Comparison of ENCODE assay signal across 11 mouse cellular contexts in the genomic region with DNA sequence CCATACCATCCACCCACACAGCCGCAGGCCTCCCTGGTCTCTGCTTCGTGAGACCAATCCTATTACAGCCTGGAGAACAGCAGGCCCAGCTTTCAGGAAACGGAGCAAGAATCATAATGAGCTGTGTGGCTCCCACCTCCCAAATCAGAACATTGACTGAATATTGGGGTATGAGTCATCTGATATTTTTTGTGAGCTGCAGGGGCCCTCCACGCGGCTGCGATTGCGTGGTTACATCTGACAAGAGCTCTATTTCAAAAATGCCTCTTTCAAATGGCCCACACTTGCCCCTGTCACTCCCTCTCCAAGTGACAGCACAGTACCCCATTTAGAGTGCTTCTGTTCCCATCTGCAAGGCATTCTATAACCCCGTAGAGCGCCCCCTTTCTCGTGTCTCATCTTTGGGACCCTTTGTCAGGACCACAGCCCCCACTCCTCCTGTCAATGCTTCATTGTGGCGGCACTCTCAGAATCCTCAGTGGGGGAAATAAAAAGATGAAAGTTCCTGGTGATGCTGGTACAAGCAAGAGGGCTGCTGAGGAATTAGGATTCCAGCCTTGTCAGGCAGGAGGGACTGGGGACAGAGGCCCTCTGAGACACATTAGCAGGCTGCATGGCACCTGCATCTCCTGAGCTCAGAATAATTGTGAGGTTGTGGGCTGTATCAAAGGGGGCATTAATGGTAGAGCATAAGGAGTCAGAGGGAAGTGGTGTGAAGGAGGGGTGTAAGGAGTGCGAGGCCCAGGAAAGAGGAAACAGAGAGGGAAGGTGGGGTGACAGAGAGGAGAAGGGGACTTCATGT.
DNase-seq lines count a peak whose midpoint lies in the region; ATAC-seq lines count a peak whose summit lies in the region.
"Had no signal": no experiment of that assay in that cellular context is flagged by ENCODE, and none has a peak within 500 bp of the region (broad histone marks: within the 10 kb centered on the region; RNA-seq: fewer than 3 reads in every experiment).

No protein-coding gene starts in this region.

- 80% methylated on average over 12 of the region's 12 CpGs for WGBS in hindbrain, embryonic 11.5 days
- WGBS in hindbrain, embryonic 10.5 days: 77% methylated on average over 12 of the region's 12 CpGs
- 56% methylated on average over 12 of the region's 12 CpGs for WGBS in hindbrain, embryonic 15.5 days
- 80% methylated on average over 12 of the region's 12 CpGs for WGBS in liver, embryonic 11.5 days

- no peaks in the 10 kb centered on the region for H3K36me3 ChIP-seq in hindbrain, embryonic 11.5 days (ENCODE audit: control insufficient read depth, insufficient read depth, low read length)
- H3K36me3 ChIP-seq in hindbrain, embryonic 10.5 days: no peaks in the 10 kb centered on the region
- H3K36me3 ChIP-seq in hindbrain, embryonic 15.5 days: peaks cover 15% of the 10 kb centered on the region
- no peaks in the 10 kb centered on the region for H3K36me3 ChIP-seq in liver, embryonic 11.5 days (ENCODE audit: control insufficient read depth, insufficient read depth, low read length)
- H3K36me3 ChIP-seq: limb, embryonic 13.5 days had no signal

- H3K4me3 ChIP-seq in hindbrain, embryonic 11.5 days (ENCODE audit: low read depth, low read length): no peak overlapping the region
- no peak overlapping the region for H3K4me3 ChIP-seq in hindbrain, embryonic 10.5 days
- no peak overlapping the region for H3K4me3 ChIP-seq in hindbrain, embryonic 15.5 days
- H3K4me3 ChIP-seq in liver, embryonic 11.5 days (ENCODE audit: low read depth, low read length): no peak overlapping the region
- H3K4me3 ChIP-seq: limb, embryonic 13.5 days had no signal

- no peak overlapping the region for H3K9ac ChIP-seq in hindbrain, embryonic 11.5 days (ENCODE audit: low read depth, low read length)
- H3K9ac ChIP-seq in hindbrain, embryonic 15.5 days: no peak overlapping the region
- H3K9ac ChIP-seq in liver, embryonic 11.5 days (ENCODE audit: low read depth, low read length): no peak overlapping the region
- H3K9ac ChIP-seq: limb, embryonic 13.5 days had no signal

- no peak for DNase-seq in hindbrain, embryonic 11.5 days (ENCODE audit: low spot score)
- no peak for DNase-seq in hindbrain, embryonic 10.5 days (ENCODE audit: low spot score)
- DNase-seq in left cerebral cortex, postnatal 36 days (ENCODE audit: low spot score in 2 of 2): peak; percentile 21 to 32
- DNase-seq in right cerebral cortex, postnatal 14 days: peak; percentile 37
- no peak for DNase-seq in urinary bladder, postnatal 36 days (ENCODE audit: low spot score in 2 of 2)
- DNase-seq in liver, embryonic 11.5 days (ENCODE audit: low spot score): no peak
- no peak for DNase-seq in Muller cell, postnatal 12 days (ENCODE audit: inconsistent ontology term)
- DNase-seq: kidney, adult 2 months had no signal

- no peak overlapping the region for H3K4me2 ChIP-seq in hindbrain, embryonic 11.5 days (replicated peaks; ENCODE audit: low read depth, low read length)
- H3K4me2 ChIP-seq in hindbrain, embryonic 15.5 days: no peak overlapping the region
- H3K4me2 ChIP-seq in liver, embryonic 11.5 days: no peak overlapping the region
- H3K4me2 ChIP-seq: limb, embryonic 13.5 days had no signal

- H3K27me3 ChIP-seq in hindbrain, embryonic 11.5 days (ENCODE audit: control insufficient read depth, insufficient read depth, low read length): no peaks in the 10 kb centered on the region
- H3K27me3 ChIP-seq in hindbrain, embryonic 10.5 days (ENCODE audit: insufficient read depth, poor library complexity, severe bottlenecking): no peaks in the 10 kb centered on the region
- no peaks in the 10 kb centered on the region for H3K27me3 ChIP-seq in hindbrain, embryonic 15.5 days
- no peaks in the 10 kb centered on the region for H3K27me3 ChIP-seq in liver, embryonic 11.5 days (replicated peaks; ENCODE audit: control insufficient read depth, insufficient read depth, low read length)
- H3K27me3 ChIP-seq: limb, embryonic 13.5 days; Patski had no signal

- intact Hi-C loops in left cerebral cortex, postnatal 36 days (cut with DNase I): loop anchor here (10.0 kb wide), 1 partner anchor 179 kb away; no protein-coding TSS in a partner anchor

- no peak overlapping the region for H3K27ac ChIP-seq in hindbrain, embryonic 11.5 days (ENCODE audit: low read depth, low read length)
- no peak overlapping the region for H3K27ac ChIP-seq in hindbrain, embryonic 10.5 days
- no peak overlapping the region for H3K27ac ChIP-seq in hindbrain, embryonic 15.5 days (replicated peaks)
- H3K27ac ChIP-seq in liver, embryonic 11.5 days (ENCODE audit: low read depth, low read length): no peak overlapping the region
- H3K27ac ChIP-seq: limb, embryonic 13.5 days had no signal

- no peaks in the 10 kb centered on the region for H3K9me3 ChIP-seq in hindbrain, embryonic 11.5 days (ENCODE audit: control insufficient read depth, low read length)
- H3K9me3 ChIP-seq in hindbrain, embryonic 10.5 days: no peaks in the 10 kb centered on the region
- no peaks in the 10 kb centered on the region for H3K9me3 ChIP-seq in hindbrain, embryonic 15.5 days
- H3K9me3 ChIP-seq in liver, embryonic 11.5 days (ENCODE audit: control insufficient read depth, low read length): no peaks in the 10 kb centered on the region
- H3K9me3 ChIP-seq: limb, embryonic 13.5 days had no signal

- peak; percentile 52 for ATAC-seq in hindbrain, embryonic 11.5 days (ENCODE audit: low FRiP score)
- peak; percentile 78 for ATAC-seq in hindbrain, embryonic 15.5 days (ENCODE audit: low FRiP score, low read depth)
- ATAC-seq in liver, embryonic 11.5 days (replicated peaks; ENCODE audit: low FRiP score): no peak
- ATAC-seq: Patski had no signal

- H3K4me1 ChIP-seq in hindbrain, embryonic 11.5 days (replicated peaks; ENCODE audit: control insufficient read depth, insufficient read depth, low read length): no peaks in the 10 kb centered on the region
- no peaks in the 10 kb centered on the region for H3K4me1 ChIP-seq in hindbrain, embryonic 10.5 days (replicated peaks)
- H3K4me1 ChIP-seq in hindbrain, embryonic 15.5 days (replicated peaks): peaks cover 19% of the 10 kb centered on the region
- no peaks in the 10 kb centered on the region for H3K4me1 ChIP-seq in liver, embryonic 11.5 days (replicated peaks; ENCODE audit: control insufficient read depth, insufficient read depth, low read length)
- H3K4me1 ChIP-seq: limb, embryonic 13.5 days had no signal

Comparison
In these comparisons a context has a peak if more than half of its experiments do, and no peak if none do; other contexts are left out.
1. DNase-seq: peak in left cerebral cortex, postnatal 36 days (2 of 2) and right cerebral cortex, postnatal 14 days (single experiment); none in hindbrain, embryonic 11.5 days (single experiment), hindbrain, embryonic 10.5 days (single experiment), urinary bladder, postnatal 36 days (0 of 2), liver, embryonic 11.5 days (single experiment) and Muller cell, postnatal 12 days (single experiment).